ENCODE assay signal across 8 mouse cellular contexts in the genomic region with DNA sequence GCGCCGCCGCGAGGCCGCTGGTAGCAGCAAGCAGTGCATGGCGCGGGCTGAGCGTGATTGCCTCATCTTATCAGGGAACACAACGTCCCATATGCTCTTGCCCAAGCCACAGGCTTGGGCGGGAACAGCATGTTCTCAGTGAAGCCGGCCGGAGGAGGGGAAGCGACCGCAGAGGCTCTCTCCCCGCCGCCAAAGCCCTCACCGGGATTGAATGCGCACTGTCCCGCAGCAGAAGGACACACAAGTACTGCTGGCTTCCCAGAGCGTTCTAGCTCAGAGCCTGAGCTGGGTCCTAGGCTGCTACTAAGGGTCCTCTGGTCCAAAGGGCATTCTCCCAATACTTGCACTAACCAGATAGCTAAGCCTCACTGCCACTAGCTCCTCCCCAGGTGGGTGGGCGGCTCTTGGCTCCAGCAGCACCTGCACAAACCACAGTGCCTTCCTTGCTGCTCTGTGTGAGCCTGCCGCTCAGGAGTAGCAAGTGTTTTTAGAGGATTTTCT. TPM values are rescaled to one million over a fixed set of nuclear protein-coding genes. Genes with fewer than 3 reads are reported as not detected.
DNase-seq lines count a peak whose midpoint lies in the region; ATAC-seq and TF ChIP-seq lines count a peak whose summit lies in the region.

No protein-coding gene starts in this region.

- H3K4me3 ChIP-seq in ES-Bruce4 (ENCODE audit: low read depth, low read length): peak overlapping the region; percentile 38
- H3K4me3 ChIP-seq in forebrain, embryonic 13.5 days: peak overlapping the region; percentile 33
- peak overlapping the region; percentile 27 for H3K4me3 ChIP-seq in heart, postnatal 0 days (ENCODE audit: low read depth, low read length)
- H3K4me3 ChIP-seq in liver, embryonic 16.5 days (ENCODE audit: low read depth, low read length): peak overlapping the region; percentile 44
- H3K4me3 ChIP-seq in neural tube, embryonic 12.5 days: peak overlapping the region; percentile 13; the same call in 1 of the 2 replicates
- peak overlapping the region; percentile 31 for H3K4me3 ChIP-seq in stomach, postnatal 0 days (ENCODE audit: low read depth, low read length)

- no peaks in the 10 kb centered on the region for H3K27me3 ChIP-seq in ES-Bruce4 (ENCODE audit: control insufficient read depth, insufficient read depth, low read length, poor library complexity, severe bottlenecking)
- 0 out of 2 replicates have a peak, but pooled peaks cover 4% of the 10 kb centered on the region for H3K27me3 ChIP-seq in forebrain, embryonic 13.5 days
- H3K27me3 ChIP-seq in heart, postnatal 0 days (ENCODE audit: control insufficient read depth, insufficient read depth, low read length): no peaks in the 10 kb centered on the region
- no peaks in the 10 kb centered on the region; the same call in 1 of the 2 replicates for H3K27me3 ChIP-seq in liver, embryonic 16.5 days (ENCODE audit: control insufficient read depth, insufficient read depth, low read depth, low read length)
- H3K27me3 ChIP-seq in neural tube, embryonic 12.5 days (replicated peaks): 0 out of 2 replicates have a peak, but pooled peaks cover 5% of the 10 kb centered on the region
- H3K27me3 ChIP-seq in stomach, postnatal 0 days (ENCODE audit: control insufficient read depth, insufficient read depth, low read length): no peaks in the 10 kb centered on the region

- H3K9ac ChIP-seq in ES-Bruce4 (ENCODE audit: low read depth, poor library complexity, severe bottlenecking): peak overlapping the region; percentile 41; the same call in 1 of the 2 replicates
- H3K9ac ChIP-seq in forebrain, embryonic 13.5 days: peak overlapping the region; percentile 68
- peak overlapping the region; percentile 66 for H3K9ac ChIP-seq in heart, postnatal 0 days (replicated peaks; ENCODE audit: low read depth, low read length)
- peak overlapping the region; percentile 68 for H3K9ac ChIP-seq in liver, embryonic 16.5 days (ENCODE audit: low read depth, low read length)
- H3K9ac ChIP-seq in neural tube, embryonic 12.5 days: peak overlapping the region; percentile 49
- H3K9ac ChIP-seq in stomach, postnatal 0 days (ENCODE audit: low read length): peak overlapping the region; percentile 64

- no peaks in the 10 kb centered on the region for H3K9me3 ChIP-seq in ES-Bruce4 (replicated peaks; ENCODE audit: control insufficient read depth, insufficient read depth, low read length, poor library complexity, severe bottlenecking)
- no peaks in the 10 kb centered on the region for H3K9me3 ChIP-seq in forebrain, embryonic 13.5 days (replicated peaks)
- no peaks in the 10 kb centered on the region for H3K9me3 ChIP-seq in heart, postnatal 0 days (replicated peaks; ENCODE audit: control insufficient read depth, low read length)
- no peaks in the 10 kb centered on the region for H3K9me3 ChIP-seq in liver, embryonic 16.5 days (replicated peaks; ENCODE audit: control insufficient read depth, low read length)
- H3K9me3 ChIP-seq in neural tube, embryonic 12.5 days: no peaks in the 10 kb centered on the region
- no peaks in the 10 kb centered on the region for H3K9me3 ChIP-seq in stomach, postnatal 0 days (ENCODE audit: control insufficient read depth, low read length)

- WGBS in forebrain, embryonic 13.5 days: 2% methylated on average over 22 of the region's 22 CpGs
- under 1% methylated on average over 22 of the region's 22 CpGs for WGBS in heart, postnatal 0 days
- WGBS in liver, embryonic 16.5 days (ENCODE audit: insufficient replicate concordance): 0% methylated on average over 22 of the region's 22 CpGs
- WGBS in neural tube, embryonic 12.5 days: 2% methylated on average over 22 of the region's 22 CpGs
- WGBS in stomach, postnatal 0 days: under 1% methylated on average over 22 of the region's 22 CpGs

- H3K27ac ChIP-seq in ES-Bruce4 (ENCODE audit: insufficient read depth, low read length): peak overlapping the region; percentile 3
- H3K27ac ChIP-seq in forebrain, embryonic 13.5 days: peak overlapping the region; percentile 69
- H3K27ac ChIP-seq in heart, postnatal 0 days (ENCODE audit: low read depth): peak overlapping the region; percentile 99
- peak overlapping the region; percentile 89 for H3K27ac ChIP-seq in liver, embryonic 16.5 days (ENCODE audit: low read length)
- H3K27ac ChIP-seq in neural tube, embryonic 12.5 days: no peak overlapping the region
- H3K27ac ChIP-seq in stomach, postnatal 0 days (replicated peaks): peak overlapping the region; percentile 96

- no peaks in the 10 kb centered on the region for H3K36me3 ChIP-seq in ES-Bruce4 (ENCODE audit: control insufficient read depth, insufficient read depth, low read length, poor library complexity, severe bottlenecking)
- no peaks in the 10 kb centered on the region for H3K36me3 ChIP-seq in forebrain, embryonic 13.5 days (ENCODE audit: poor library complexity, severe bottlenecking)
- H3K36me3 ChIP-seq in heart, postnatal 0 days (replicated peaks; ENCODE audit: control insufficient read depth, insufficient read depth, low read length): no peaks in the 10 kb centered on the region
- H3K36me3 ChIP-seq in liver, embryonic 16.5 days (ENCODE audit: control insufficient read depth, insufficient read depth): no peaks in the 10 kb centered on the region
- no peaks in the 10 kb centered on the region for H3K36me3 ChIP-seq in neural tube, embryonic 12.5 days
- no peaks in the 10 kb centered on the region for H3K36me3 ChIP-seq in stomach, postnatal 0 days (ENCODE audit: control insufficient read depth, insufficient read depth, low read length)

- no peak for TF ChIP-seq POLR2A in ES-Bruce4 (IDR thresholded peaks at IDR 0.05; ENCODE audit: insufficient read depth, low read length)

- no peak for TF ChIP-seq EP300 in ES-Bruce4 (IDR thresholded peaks at IDR 0.05; ENCODE audit: insufficient read depth, low read depth, low read length)
- TF ChIP-seq EP300 in heart, postnatal 0 days (IDR thresholded peaks at IDR 0.05; ENCODE audit: low read depth): peak; percentile 100
- peak; percentile 99 for TF ChIP-seq EP300 in stomach, postnatal 0 days (optimal IDR thresholded peaks at IDR 0.05)

- peak; percentile 93 for DNase-seq in cerebellum, adult 11 months
- DNase-seq in heart, postnatal 0 days (ENCODE audit: low spot score): peak; percentile 98
- peak; percentile 82 to 91 for DNase-seq in kidney, postnatal 4 days
- peak; percentile 94 for DNase-seq in stomach, postnatal 0 days (ENCODE audit: low spot score)

- peak; percentile 37 for TF ChIP-seq CTCF in ES-Bruce4 (IDR thresholded peaks at IDR 0.05; ENCODE audit: low read depth, low read length)
- peak; percentile 69 for TF ChIP-seq CTCF in heart, postnatal 0 days (IDR thresholded peaks at IDR 0.05; ENCODE audit: low read depth)
- TF ChIP-seq CTCF in stomach, postnatal 0 days (IDR thresholded peaks at IDR 0.05; ENCODE audit: low read depth): peak; percentile 79

- H3K4me1 ChIP-seq in ES-Bruce4 (ENCODE audit: control insufficient read depth, insufficient read depth, low read length): peaks cover 6% of the 10 kb centered on the region
- peaks cover 67% of the 10 kb centered on the region for H3K4me1 ChIP-seq in forebrain, embryonic 13.5 days
- H3K4me1 ChIP-seq in heart, postnatal 0 days (ENCODE audit: control insufficient read depth, insufficient read depth): peaks cover 45% of the 10 kb centered on the region
- H3K4me1 ChIP-seq in liver, embryonic 16.5 days (ENCODE audit: control insufficient read depth, low read depth, low read length): peaks cover 41% of the 10 kb centered on the region
- peaks cover 25% of the 10 kb centered on the region for H3K4me1 ChIP-seq in neural tube, embryonic 12.5 days
- peaks cover 17% of the 10 kb centered on the region for H3K4me1 ChIP-seq in stomach, postnatal 0 days (replicated peaks; ENCODE audit: control insufficient read depth, insufficient read depth)

- H3K4me2 ChIP-seq in forebrain, embryonic 13.5 days: peak overlapping the region; percentile 66
- H3K4me2 ChIP-seq in heart, postnatal 0 days (ENCODE audit: low read depth, low read length): peak overlapping the region; percentile 63
- H3K4me2 ChIP-seq in liver, embryonic 16.5 days (ENCODE audit: low read depth, low read length): peak overlapping the region; percentile 73
- H3K4me2 ChIP-seq in neural tube, embryonic 12.5 days (replicated peaks): peak overlapping the region; percentile 64
- H3K4me2 ChIP-seq in stomach, postnatal 0 days (replicated peaks; ENCODE audit: low read depth): peak overlapping the region; percentile 64

- peak; percentile 75 for ATAC-seq in forebrain, embryonic 13.5 days
- peak; percentile 97 for ATAC-seq in heart, postnatal 0 days (ENCODE audit: insufficient read depth, low read depth)
- peak; percentile 94 for ATAC-seq in liver, embryonic 16.5 days (ENCODE audit: low read depth)
- peak; percentile 80 for ATAC-seq in neural tube, embryonic 12.5 days (ENCODE audit: low FRiP score, low read depth)
- peak; percentile 97 for ATAC-seq in stomach, postnatal 0 days (ENCODE audit: low FRiP score, low TSS enrichment)

RNA-seq across cellular contexts. Expression of gene E030018B13Rik, which starts 19.6 kb away (rescaled TPM):
- polyA plus RNA-seq in ES-Bruce4 (2011; ENCODE audit: insufficient read depth, insufficient read length, low read depth, missing spikeins): not detected in 2 replicates
- polyA plus RNA-seq in forebrain, embryonic 13.5 days (2015; fragmentation: Nextera tagmentation; extraction: Ambion mirVana): 0.22 TPM in 1 of 2 replicates, not detected in the other
- not detected in 2 replicates for total RNA-seq in heart, postnatal 0 days (2014; rRNA removed; ENCODE audit: low replicate concordance)
- polyA plus RNA-seq in heart, postnatal 0 days (2015; fragmentation: Nextera tagmentation; extraction: Ambion mirVana): 0.11 and 0.15 TPM in 2 replicates
- polyA plus RNA-seq in liver, embryonic 16.5 days (2015; fragmentation: Nextera tagmentation; extraction: Ambion mirVana): not detected in 2 replicates
- 0.19 TPM in 1 of 2 replicates, not detected in the other for polyA plus RNA-seq in neural tube, embryonic 12.5 days (2016; fragmentation: Nextera tagmentation; extraction: Ambion mirVana)
- polyA plus RNA-seq in stomach, postnatal 0 days (2015; fragmentation: Nextera tagmentation; extraction: Ambion mirVana): not detected in 2 replicates

RNA-seq across cellular contexts. Expression of gene Klf13, which starts 41.7 kb away (rescaled TPM):
- polyA plus RNA-seq in ES-Bruce4 (2011; ENCODE audit: insufficient read depth, insufficient read length, low read depth, missing spikeins): 36.5 and 38.2 TPM in 2 replicates
- 30.4 and 33.5 TPM in 2 replicates for polyA plus RNA-seq in forebrain, embryonic 13.5 days (2015; fragmentation: Nextera tagmentation; extraction: Ambion mirVana)
- total RNA-seq in heart, postnatal 0 days (2014; rRNA removed; ENCODE audit: low replicate concordance): 40.7 and 47.4 TPM in 2 replicates
- 26.0 and 26.5 TPM in 2 replicates for polyA plus RNA-seq in heart, postnatal 0 days (2015; fragmentation: Nextera tagmentation; extraction: Ambion mirVana)
- polyA plus RNA-seq in liver, embryonic 16.5 days (2015; fragmentation: Nextera tagmentation; extraction: Ambion mirVana): 15.6 and 16.6 TPM in 2 replicates
- polyA plus RNA-seq in neural tube, embryonic 12.5 days (2016; fragmentation: Nextera tagmentation; extraction: Ambion mirVana): 34.0 and 34.5 TPM in 2 replicates
- 25.0 and 26.9 TPM in 2 replicates for polyA plus RNA-seq in stomach, postnatal 0 days (2015; fragmentation: Nextera tagmentation; extraction: Ambion mirVana)
